Mouse (Mus musculus): ENCODE measurements around the gene Il34. TPM values are rescaled to one million over a fixed set of nuclear protein-coding genes. Genes with fewer than 3 reads are reported as not detected.
A peak's percentile ranks its signal among the peaks of the same experiment; 100 is the strongest.

Gene Il34
- polyA plus RNA-seq, 1 experiment = 108 TPM

DNA sequence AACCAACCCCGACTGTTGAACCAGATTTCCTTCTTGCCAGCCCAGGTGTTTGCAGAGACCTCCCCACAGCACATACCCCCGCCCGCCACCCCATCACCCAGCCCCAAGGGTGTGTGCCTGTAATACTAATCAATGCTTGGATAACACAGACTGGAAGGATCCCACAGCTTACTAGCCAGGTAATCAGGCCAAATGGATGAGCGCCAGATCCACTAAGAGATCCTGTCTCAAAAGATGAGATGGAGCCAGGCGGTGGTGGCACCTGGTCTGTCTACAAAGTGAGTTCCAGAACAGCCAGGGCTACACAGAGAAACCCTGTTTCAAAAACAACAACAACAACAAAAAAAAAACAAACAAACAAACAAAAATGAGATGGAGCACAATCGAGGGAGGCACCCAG lies 38.5 kb downstream of the Il34 start:
- no peak overlapping the region for H3K27ac ChIP-seq (ENCODE audit: insufficient read depth, low read length)
- TF ChIP-seq CTCF (IDR thresholded peaks at IDR 0.05; ENCODE audit: extremely low read depth, insufficient read depth, low read length) (no peak), POLR2A (IDR thresholded peaks at IDR 0.05; ENCODE audit: extremely low read depth, insufficient read depth, low read length) (no peak)
- no peak overlapping the region for H3K4me3 ChIP-seq (ENCODE audit: insufficient read depth, low read length)
- H3K4me1 ChIP-seq (ENCODE audit: control insufficient read depth, insufficient read depth, low read length) = no peaks in the 10 kb centered on the region

DNA sequence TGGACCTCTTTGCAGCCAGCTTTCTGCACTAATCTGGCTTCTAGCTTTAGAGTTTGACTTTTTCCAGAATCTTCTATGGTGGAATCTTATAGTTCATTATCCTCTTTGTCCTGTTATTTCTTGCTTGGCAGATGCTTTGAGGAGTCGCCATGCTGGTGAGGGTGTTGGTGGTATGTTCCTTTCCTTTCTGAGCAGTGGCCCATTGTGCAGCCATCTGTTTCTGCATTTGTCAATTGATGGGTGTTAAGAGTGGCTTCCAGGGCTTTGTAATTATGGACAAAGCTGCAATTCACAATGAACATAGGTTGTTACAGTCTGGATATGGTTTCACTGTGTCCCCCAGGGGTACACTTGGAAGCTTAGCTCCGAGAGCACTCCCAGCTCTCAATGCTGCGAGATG lies 41.1 kb downstream of the Il34 start:
- H3K4me3 ChIP-seq (ENCODE audit: insufficient read depth, low read length) = no peak overlapping the region
- H3K27ac ChIP-seq (ENCODE audit: insufficient read depth, low read length) = no peak overlapping the region
- H3K4me1 ChIP-seq (ENCODE audit: control insufficient read depth, insufficient read depth, low read length) = no peaks in the 10 kb centered on the region
- TF ChIP-seq POLR2A (IDR thresholded peaks at IDR 0.05; ENCODE audit: extremely low read depth, insufficient read depth, low read length) = no peak

DNA sequence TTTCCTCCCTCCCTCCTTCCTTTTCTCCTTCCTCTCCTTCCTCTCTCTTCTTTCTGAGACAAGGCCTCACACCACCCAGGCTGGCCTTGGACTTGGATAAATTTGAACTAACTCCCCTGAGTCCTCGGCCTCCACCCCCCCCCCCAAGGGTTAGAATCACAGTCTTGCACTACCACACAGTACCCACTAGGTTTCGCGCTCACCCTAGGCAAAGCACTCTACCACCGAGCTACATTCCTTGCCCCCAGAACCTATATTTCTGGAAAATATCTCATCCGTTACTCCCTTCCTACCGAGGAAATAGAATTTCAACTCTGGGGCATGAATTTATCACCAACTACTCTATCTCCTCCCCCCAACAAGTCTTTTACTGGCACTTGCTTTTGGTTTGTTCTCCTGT lies 43.7 kb downstream of the Il34 start:
- H3K4me1 ChIP-seq (ENCODE audit: control insufficient read depth, insufficient read depth, low read length) = no peaks in the 10 kb centered on the region

DNA sequence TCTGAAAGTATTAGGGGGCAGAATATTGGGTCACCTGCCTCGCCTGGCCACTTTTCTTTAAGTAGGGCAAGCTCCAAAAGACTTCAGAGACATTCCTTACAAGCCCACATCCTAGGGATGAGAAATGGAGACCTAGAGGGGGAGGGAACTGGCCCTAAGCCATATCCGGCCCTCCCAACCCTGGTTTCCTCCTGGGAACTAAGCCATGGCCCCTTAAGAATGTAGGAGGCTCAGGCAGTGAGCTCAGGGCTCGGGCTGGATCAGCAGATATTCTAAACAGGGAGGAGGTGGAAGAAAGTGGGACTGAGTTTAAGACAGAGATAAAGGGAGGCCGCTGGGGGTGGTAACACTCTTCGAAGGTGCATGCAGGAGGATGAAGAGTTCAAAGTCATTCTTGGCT lies 44.5 kb downstream of the Il34 start:
- Histone ChIP-seq H3K4me3 (ENCODE audit: insufficient read depth, low read length) (no peak overlapping the region), H3K4me1 (ENCODE audit: control insufficient read depth, insufficient read depth, low read length) (peaks cover 3% of the 10 kb centered on the region; the same call in 1 of the 2 replicates), H3K27ac (ENCODE audit: insufficient read depth, low read length) (no peak overlapping the region; the same call in 1 of the 2 replicates)
- TF ChIP-seq CTCF (IDR thresholded peaks at IDR 0.05; ENCODE audit: extremely low read depth, insufficient read depth, low read length) (no peak), POLR2A (IDR thresholded peaks at IDR 0.05; ENCODE audit: extremely low read depth, insufficient read depth, low read length) (no peak)

More for the DNA sequence above, 43.7 kb downstream of the Il34 start:
- TF ChIP-seq POLR2A (IDR thresholded peaks at IDR 0.05; ENCODE audit: extremely low read depth, insufficient read depth, low read length) = no peak
- 0 out of 2 replicates have a peak, but pooled peaks have one; percentile 9 for TF ChIP-seq CTCF (IDR thresholded peaks at IDR 0.05; ENCODE audit: extremely low read depth, insufficient read depth, low read length)
- Histone ChIP-seq H3K27ac (ENCODE audit: insufficient read depth, low read length) (no peak overlapping the region), H3K4me3 (ENCODE audit: insufficient read depth, low read length) (no peak overlapping the region)

DNA sequence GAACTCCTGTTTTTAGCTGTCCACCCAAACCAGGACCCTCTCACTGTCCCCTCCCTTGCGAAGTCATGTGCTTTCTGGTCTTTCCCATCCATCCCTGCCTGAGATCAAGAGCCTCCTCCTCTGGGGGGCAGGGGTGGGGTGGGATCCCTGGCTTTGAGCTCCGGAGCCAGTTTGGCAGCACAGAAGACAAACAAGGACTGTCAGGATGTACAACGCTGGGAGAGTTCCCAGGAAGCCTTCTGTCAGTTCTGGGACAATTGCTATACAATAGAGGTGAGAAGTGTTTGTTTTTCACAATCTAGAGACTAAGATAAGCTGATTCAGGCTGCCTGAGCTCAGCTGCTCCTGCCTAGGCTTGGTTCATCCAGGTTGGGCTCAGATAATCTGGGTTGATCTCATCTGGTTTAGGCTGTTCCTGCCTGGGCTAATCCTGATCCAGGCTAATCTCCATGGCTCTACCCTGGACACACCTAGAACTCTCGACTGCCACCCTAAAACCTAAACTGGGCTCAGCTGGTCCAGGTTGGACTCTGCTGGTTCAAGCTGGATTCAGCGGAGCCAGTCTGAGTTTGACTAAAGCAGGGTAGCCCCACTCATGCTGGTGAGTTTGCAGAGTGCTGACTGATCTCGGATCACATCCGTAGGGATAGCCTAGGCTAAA lies 45.3 kb downstream of the Il34 start:
- no peak overlapping the region for H3K4me3 ChIP-seq (ENCODE audit: insufficient read depth, low read length)
- TF ChIP-seq POLR2A (IDR thresholded peaks at IDR 0.05; ENCODE audit: extremely low read depth, insufficient read depth, low read length) = no peak
- TF ChIP-seq CTCF (IDR thresholded peaks at IDR 0.05; ENCODE audit: extremely low read depth, insufficient read depth, low read length) = no peak
- peaks cover 3% of the 10 kb centered on the region; the same call in 1 of the 2 replicates for H3K4me1 ChIP-seq (ENCODE audit: control insufficient read depth, insufficient read depth, low read length)
- no peak overlapping the region for H3K27ac ChIP-seq (ENCODE audit: insufficient read depth, low read length)

DNA sequence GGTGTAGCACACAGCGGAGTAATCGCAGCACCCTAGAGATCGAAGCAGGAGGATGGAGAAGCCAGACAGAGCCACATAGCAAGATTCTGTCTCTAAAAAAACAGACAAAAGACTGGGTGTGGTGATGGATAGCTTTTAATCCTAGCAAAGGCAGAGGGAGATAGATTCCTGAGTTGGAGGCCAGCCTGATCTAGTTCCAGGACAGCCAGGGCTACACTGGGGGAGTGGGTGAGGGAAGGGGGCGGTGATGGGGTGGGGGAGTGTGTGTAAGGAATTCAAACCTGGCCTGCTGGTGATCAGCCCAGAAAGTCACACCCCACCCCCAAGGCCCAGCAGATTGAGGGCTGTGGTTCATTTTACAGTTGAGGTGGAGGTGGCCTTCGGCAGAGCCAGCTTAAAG lies 49.5 kb downstream of the Il34 start:
- no peak for TF ChIP-seq POLR2A (IDR thresholded peaks at IDR 0.05; ENCODE audit: extremely low read depth, insufficient read depth, low read length)
- TF ChIP-seq CTCF (IDR thresholded peaks at IDR 0.05; ENCODE audit: extremely low read depth, insufficient read depth, low read length) = no peak
- no peak overlapping the region; the same call in 1 of the 2 replicates for H3K4me3 ChIP-seq (ENCODE audit: insufficient read depth, low read length)
- peaks cover 3% of the 10 kb centered on the region; the same call in 1 of the 2 replicates for H3K4me1 ChIP-seq (ENCODE audit: control insufficient read depth, insufficient read depth, low read length)
- peak overlapping the region; percentile 42; the same call in 1 of the 2 replicates for H3K27ac ChIP-seq (ENCODE audit: insufficient read depth, low read length)

DNA sequence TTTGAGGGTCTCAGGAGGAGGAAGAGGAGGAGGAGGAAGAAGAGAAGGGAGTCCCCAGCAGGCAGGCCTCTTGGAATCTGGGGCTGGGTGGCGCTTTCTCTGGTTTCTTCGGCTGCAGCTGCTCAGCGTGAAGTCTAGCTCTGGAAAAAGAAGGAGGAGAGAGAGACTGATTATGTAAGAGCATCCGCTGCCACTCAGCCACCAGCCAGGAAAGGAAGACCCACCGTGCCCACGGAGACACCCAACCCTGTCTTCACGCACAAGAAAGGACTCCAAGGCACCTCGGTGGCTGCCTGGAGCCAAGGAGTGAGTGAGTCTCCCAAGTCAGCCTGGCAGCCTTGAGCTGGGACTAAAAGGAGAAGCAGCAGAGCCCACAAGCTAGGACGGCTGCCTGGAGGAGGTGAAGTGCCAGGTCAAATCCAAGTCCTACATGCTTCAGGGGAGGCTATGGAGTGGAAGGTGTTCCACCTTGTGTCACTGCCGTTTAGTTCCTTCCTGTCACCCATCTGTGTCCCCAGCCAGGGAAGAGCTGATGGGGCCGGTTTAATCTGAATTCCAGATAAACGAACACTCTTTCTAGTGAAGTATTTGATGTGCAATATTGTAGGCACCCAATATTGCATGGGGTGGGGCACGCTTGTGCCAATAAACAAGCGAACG lies 50.1 kb downstream of the Il34 start:
- Histone ChIP-seq H3K27ac (ENCODE audit: insufficient read depth, low read length) (peak overlapping the region; percentile 98), H3K4me3 (ENCODE audit: insufficient read depth, low read length) (peak overlapping the region; percentile 73)

DNA sequence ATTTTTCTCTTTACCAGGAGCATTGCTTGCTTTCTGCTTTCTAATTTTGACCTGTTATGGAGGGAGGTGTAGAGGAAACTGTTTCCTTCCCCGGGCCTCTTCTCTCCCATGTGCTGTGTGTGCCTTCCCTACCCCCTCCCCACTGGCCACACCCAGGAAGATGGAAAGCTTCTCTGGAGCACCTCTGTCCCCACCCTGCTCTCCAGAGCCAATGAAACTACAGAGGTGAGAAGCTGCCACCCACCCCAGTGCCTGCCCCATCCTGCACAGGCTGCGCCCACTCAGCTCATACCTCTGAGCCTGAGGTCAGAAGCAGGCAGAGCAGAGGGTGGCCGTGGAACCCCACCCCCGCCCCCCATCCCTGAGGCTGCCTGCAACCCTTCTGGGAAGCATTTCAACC lies 51.0 kb downstream of the Il34 start:
- Histone ChIP-seq H3K27ac (ENCODE audit: insufficient read depth, low read length) (peak overlapping the region; percentile 98), H3K4me1 (ENCODE audit: control insufficient read depth, insufficient read depth, low read length) (peaks cover 3% of the 10 kb centered on the region; the same call in 1 of the 2 replicates), H3K4me3 (ENCODE audit: insufficient read depth, low read length) (peak overlapping the region; percentile 73)
- TF ChIP-seq CTCF (IDR thresholded peaks at IDR 0.05; ENCODE audit: extremely low read depth, insufficient read depth, low read length) = no peak
- TF ChIP-seq POLR2A (IDR thresholded peaks at IDR 0.05; ENCODE audit: extremely low read depth, insufficient read depth, low read length) = peak; percentile 52; the same call in 1 of the 2 replicates

More for the DNA sequence above, 50.1 kb downstream of the Il34 start:
- H3K4me1 ChIP-seq (ENCODE audit: control insufficient read depth, insufficient read depth, low read length) = peaks cover 3% of the 10 kb centered on the region; the same call in 1 of the 2 replicates
- TF ChIP-seq CTCF (IDR thresholded peaks at IDR 0.05; ENCODE audit: extremely low read depth, insufficient read depth, low read length) (no peak), POLR2A (IDR thresholded peaks at IDR 0.05; ENCODE audit: extremely low read depth, insufficient read depth, low read length) (peak; percentile 48)

DNA sequence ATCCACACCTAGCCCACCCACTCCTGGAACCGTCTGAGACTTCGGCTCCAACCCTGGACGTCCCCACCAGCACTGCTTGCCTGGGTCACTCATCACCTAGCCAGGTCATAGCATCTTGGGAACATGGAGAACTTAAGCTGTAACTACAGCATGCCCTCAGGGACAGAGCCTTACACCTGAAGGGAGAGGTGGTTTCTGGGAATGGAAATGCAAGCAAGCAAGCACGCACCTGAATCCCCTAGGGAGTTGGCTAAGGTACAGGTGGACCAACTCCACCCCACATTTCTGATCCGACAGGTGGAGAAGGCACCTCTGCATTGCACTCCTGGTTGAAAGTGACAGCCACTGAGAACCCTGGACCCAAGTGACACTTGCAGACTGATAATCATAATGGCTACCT lies 54.2 kb downstream of the Il34 start:
- Histone ChIP-seq H3K4me1 (ENCODE audit: control insufficient read depth, insufficient read depth, low read length) (peaks cover 1% of the 10 kb centered on the region; the same call in 1 of the 2 replicates), H3K27ac (ENCODE audit: insufficient read depth, low read length) (no peak overlapping the region), H3K4me3 (ENCODE audit: insufficient read depth, low read length) (no peak overlapping the region)
- no peak for TF ChIP-seq CTCF (IDR thresholded peaks at IDR 0.05; ENCODE audit: extremely low read depth, insufficient read depth, low read length)
- no peak for TF ChIP-seq POLR2A (IDR thresholded peaks at IDR 0.05; ENCODE audit: extremely low read depth, insufficient read depth, low read length)

DNA sequence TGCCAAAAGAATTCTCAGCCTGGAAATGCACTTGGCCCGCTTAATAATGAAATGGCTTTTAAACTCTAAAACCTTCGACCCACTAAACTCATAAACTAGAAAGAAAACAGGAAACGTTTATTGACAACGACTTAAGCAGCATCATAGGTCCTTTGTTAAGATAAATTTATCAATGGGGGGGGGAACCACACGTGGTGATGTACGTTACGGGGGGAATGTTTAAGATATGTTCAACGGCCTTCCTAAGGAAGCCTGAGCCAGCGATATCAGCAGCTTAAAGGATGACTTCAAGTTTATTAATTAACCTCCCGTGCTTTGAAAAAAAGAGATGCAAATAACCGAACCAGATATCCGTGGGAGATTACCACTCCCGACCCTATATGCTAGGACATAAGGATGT lies 55.5 kb downstream of the Il34 start:
- Histone ChIP-seq H3K4me1 (ENCODE audit: control insufficient read depth, insufficient read depth, low read length) (no peaks in the 10 kb centered on the region), H3K27ac (ENCODE audit: insufficient read depth, low read length) (no peak overlapping the region), H3K4me3 (ENCODE audit: insufficient read depth, low read length) (no peak overlapping the region)
- TF ChIP-seq CTCF (IDR thresholded peaks at IDR 0.05; ENCODE audit: extremely low read depth, insufficient read depth, low read length) (no peak), POLR2A (IDR thresholded peaks at IDR 0.05; ENCODE audit: extremely low read depth, insufficient read depth, low read length) (no peak)

Measured in cortical plate, adult 2 months (tissue).